Mouse (Mus musculus) embryonic facial prominence, embryonic 12.5 days (tissue): ENCODE results near the gene Lamb2. TPM values are rescaled to one million over a fixed set of nuclear protein-coding genes. Genes with fewer than 3 reads are reported as not detected.

Experiments
- ATAC-seq: fragments of 200-750 bp; cut with Nextera tagmentation; 2 replicates; pipeline ENCODE4 v1.8.0; 2017; ENCODE audit not compliant: insufficient number of reproducible peaks, insufficient read depth, low FRiP score, low TSS enrichment
- H3K27ac ChIP-seq: fragments of 300-500 bp; sonication (generic); 2 replicates; pipeline ENCODE4 v1.5.1; 2016; ENCODE audit warnings: mild to moderate bottlenecking
- H3K27me3 ChIP-seq: fragments of 300-500 bp; sonication (generic); 2 replicates; pipeline ENCODE4 v1.6.1; 2016; ENCODE audit warnings: mild to moderate bottlenecking, moderate library complexity
- H3K36me3 ChIP-seq: fragments of 300-500 bp; sonication (generic); 2 replicates; pipeline ENCODE4 v1.6.1; 2016; ENCODE audit warnings: mild to moderate bottlenecking
- H3K4me1 ChIP-seq: fragments of 300-500 bp; sonication (generic); 2 replicates; pipeline ENCODE4 v1.6.1; 2016
- H3K4me2 ChIP-seq: fragments of 300-500 bp; sonication (generic); replicated peaks from 2 replicates; pipeline ENCODE4 v1.6.1; 2016; ENCODE audit warnings: mild to moderate bottlenecking, moderate library complexity
- H3K4me3 ChIP-seq: fragments of 300-500 bp; sonication (generic); 2 replicates; pipeline ENCODE4 v1.5.1; 2016; ENCODE audit warnings: mild to moderate bottlenecking
- H3K9ac ChIP-seq: fragments of 300-500 bp; sonication (generic); 2 replicates; pipeline ENCODE4 v1.6.1; 2016; ENCODE audit warnings: mild to moderate bottlenecking, moderate library complexity
- H3K9me3 ChIP-seq: fragments of 300-500 bp; sonication (generic); 2 replicates; pipeline ENCODE4 v1.6.1; 2016; ENCODE audit warnings: mild to moderate bottlenecking, moderate library complexity
- WGBS: fragments of 180-500 bp; shearing (Covaris S2); methylation state at CpG from one replicate; pipeline ENCODE4 v1.1.7; 2016; 5-methylcytosine and 5-hydroxymethylcytosine counted together
- polyA plus RNA-seq: library from polyadenylated mRNA; unstranded; fragments of >200 nt; fragmentation: Nextera tagmentation; extraction: Ambion mirVana; gene quantifications from 2 replicates; pipeline ENCODE4 v1.2.1, GENCODE M21; 2016

Gene Lamb2
- polyA plus RNA-seq, 1 experiment from 2014 or later: 51.3 TPM

DNA sequence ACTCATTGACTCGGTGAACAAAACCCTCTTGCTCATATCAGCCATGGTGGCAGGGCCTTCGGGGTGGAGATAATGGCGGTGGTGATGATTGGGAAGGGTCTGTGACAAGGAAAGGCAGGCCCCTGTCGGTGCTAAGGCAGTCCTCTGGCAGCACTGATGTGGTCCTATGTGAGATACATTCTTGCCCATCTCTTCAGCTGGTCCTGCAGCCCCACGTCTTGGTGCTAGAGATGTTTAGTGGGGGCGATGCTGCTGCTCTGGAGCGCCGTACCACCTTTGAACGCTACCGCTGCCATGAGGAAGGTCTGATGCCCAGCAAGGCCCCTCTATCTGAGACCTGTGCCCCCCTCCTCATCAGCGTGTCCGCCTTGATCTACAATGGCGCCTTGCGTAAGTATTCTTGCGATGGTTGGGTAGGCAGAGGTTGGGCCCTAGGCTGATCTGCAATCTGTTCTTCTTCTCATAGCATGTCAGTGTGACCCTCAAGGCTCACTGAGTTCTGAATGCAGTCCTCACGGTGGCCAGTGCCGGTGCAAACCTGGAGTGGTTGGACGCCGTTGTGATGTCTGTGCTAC is 5.9 kb downstream of the Lamb2 start:
- H3K9me3 ChIP-seq: no peaks in the 10 kb centered on the region
- H3K9ac ChIP-seq: no peak overlapping the region
- peaks cover 13% of the 10 kb centered on the region for H3K4me1 ChIP-seq
- H3K27me3 ChIP-seq: no peaks in the 10 kb centered on the region
- WGBS: 94% methylated on average over 19 of the region's 19 CpGs
- H3K36me3 ChIP-seq: peaks cover 87% of the 10 kb centered on the region
- no peak for ATAC-seq
- no peak overlapping the region for H3K27ac ChIP-seq
- H3K4me3 ChIP-seq: no peak overlapping the region
- no peak overlapping the region for H3K4me2 ChIP-seq

DNA sequence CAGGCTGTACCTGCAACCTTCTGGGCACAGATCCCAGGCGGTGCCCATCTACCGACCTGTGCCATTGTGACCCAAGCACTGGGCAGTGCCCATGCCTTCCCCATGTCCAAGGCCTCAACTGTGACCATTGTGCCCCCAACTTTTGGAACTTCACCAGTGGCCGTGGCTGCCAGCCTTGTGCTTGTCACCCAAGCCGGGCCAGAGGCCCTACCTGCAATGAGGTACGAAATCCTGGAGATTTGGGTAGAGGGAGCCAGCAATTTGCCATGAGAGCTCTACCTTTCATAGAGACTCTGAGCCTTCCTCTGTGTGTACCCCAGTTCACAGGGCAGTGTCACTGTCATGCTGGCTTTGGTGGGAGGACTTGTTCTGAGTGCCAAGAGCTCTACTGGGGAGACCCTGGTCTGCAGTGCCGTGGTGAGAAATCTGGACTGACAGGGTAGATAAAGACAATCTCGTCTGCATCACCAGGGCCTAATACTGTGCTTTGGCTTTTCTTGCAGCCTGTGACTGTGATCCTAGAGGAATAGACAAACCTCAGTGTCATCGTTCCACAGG is 7.5 kb downstream of the Lamb2 start:
- no peak for ATAC-seq

DNA sequence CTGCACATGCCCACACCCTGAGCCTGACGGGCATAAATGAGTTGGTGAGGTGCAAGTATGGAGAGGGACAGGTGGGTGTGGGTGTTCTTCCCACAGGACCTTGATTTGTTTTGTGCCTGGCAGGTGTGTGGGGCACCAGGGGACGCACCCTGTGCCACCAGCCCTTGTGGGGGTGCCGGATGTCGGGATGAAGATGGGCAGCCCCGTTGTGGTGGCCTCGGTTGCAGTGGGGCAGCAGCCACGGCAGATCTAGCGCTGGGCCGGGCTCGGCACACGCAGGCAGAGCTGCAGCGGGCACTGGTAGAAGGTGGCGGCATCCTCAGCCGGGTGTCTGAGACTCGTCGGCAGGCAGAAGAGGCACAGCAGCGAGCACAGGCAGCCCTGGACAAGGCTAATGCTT is 8.9 kb downstream of the Lamb2 start:
- peaks cover 14% of the 10 kb centered on the region for H3K4me1 ChIP-seq
- H3K27ac ChIP-seq: no peak overlapping the region
- ATAC-seq: no peak
- WGBS: 94% methylated on average over 17 of the region's 17 CpGs
- H3K27me3 ChIP-seq: no peaks in the 10 kb centered on the region
- H3K9me3 ChIP-seq: no peaks in the 10 kb centered on the region
- no peak overlapping the region for H3K4me3 ChIP-seq
- H3K36me3 ChIP-seq: peaks cover 79% of the 10 kb centered on the region
- H3K9ac ChIP-seq: no peak overlapping the region
- no peak overlapping the region for H3K4me2 ChIP-seq

More for the DNA sequence above, 7.5 kb downstream of the Lamb2 start:
- peaks cover 9% of the 10 kb centered on the region for H3K4me1 ChIP-seq
- no peak overlapping the region for H3K4me2 ChIP-seq
- 90% methylated on average over 8 of the region's 8 CpGs for WGBS
- H3K4me3 ChIP-seq: no peak overlapping the region
- H3K27me3 ChIP-seq: no peaks in the 10 kb centered on the region
- H3K9ac ChIP-seq: no peak overlapping the region
- H3K36me3 ChIP-seq: peaks cover 79% of the 10 kb centered on the region
- H3K27ac ChIP-seq: no peak overlapping the region
- H3K9me3 ChIP-seq: no peaks in the 10 kb centered on the region

- Histone ChIP-seq H3K4me3 (no peak overlapping the region), H3K4me1 (peaks cover 14% of the 10 kb centered on the region), H3K27ac (0 out of 2 replicates have a peak overlapping the region, but pooled peaks have one; percentile 96), H3K27me3 (no peaks in the 10 kb centered on the region), H3K36me3 (peaks cover 79% of the 10 kb centered on the region), H3K4me2 (no peak overlapping the region), H3K9ac (no peak overlapping the region), H3K9me3 (no peaks in the 10 kb centered on the region)
- no peak for ATAC-seq
- 95% methylated on average over 20 of the region's 20 CpGs for WGBS
These were observed 9.7 kb downstream of the Lamb2 start for GRCm38 (mm10) chr9:108489215-108489614.

GRCm38 (mm10) chr9:108489702-108490558 is 10.4 kb downstream of the Lamb2 start:
- no peaks in the 10 kb centered on the region for H3K9me3 ChIP-seq
- H3K27ac ChIP-seq: peak overlapping the region; percentile 96
- no peak for ATAC-seq
- H3K4me3 ChIP-seq: peak overlapping the region; percentile 95
- H3K4me2 ChIP-seq: peak overlapping the region; percentile 93
- no peaks in the 10 kb centered on the region for H3K27me3 ChIP-seq
- H3K36me3 ChIP-seq: peaks cover 81% of the 10 kb centered on the region
- WGBS: 67% methylated on average over 26 of the region's 26 CpGs
- peak overlapping the region; percentile 97 for H3K9ac ChIP-seq
- H3K4me1 ChIP-seq: peaks cover 14% of the 10 kb centered on the region

DNA sequence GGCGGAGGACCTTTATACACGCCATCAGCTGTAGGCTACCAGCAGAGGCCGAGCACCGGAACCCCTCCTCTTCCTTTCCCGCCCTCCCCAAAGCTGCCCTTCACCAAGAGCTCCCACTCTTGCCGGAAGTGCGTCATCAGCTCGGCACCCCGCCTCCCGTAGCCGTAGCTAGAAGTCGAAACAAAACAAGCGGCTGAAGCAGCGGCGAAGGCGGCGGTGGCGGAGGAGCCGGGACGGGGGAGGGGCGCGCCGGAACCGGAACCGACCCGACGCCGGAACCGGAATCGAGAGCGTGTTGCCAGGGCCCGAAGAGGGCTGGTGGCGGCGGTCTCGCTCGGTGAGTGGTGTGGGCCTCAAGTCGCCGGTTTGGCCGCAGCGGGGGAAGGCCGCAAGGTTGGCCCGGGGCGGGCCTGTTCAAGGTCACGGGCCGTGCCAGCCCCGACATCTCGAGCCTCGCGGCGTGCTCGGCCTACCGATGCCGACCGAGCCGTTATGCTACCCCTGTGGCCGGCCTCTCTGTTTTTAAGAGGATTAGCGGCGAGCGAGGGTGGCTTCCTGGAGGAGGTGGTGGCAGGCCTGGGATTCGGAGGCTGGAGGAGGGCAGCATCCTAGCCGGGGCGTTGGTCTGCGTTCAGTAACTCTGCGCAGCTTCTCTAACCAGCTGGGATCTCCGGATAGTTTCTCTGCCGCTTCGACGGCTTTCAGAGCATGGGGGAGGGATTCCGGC is 11.2 kb downstream of the Lamb2 start, which contains the start of gene Usp19:
TSS of gene Usp19 (plus strand) at position 44 of the 727 bp plus-strand sequence.
- Histone ChIP-seq H3K27me3 (no peaks in the 10 kb centered on the region), H3K9ac (peak within 1 kb of the TSS; percentile 97), H3K27ac (peak within 1 kb of the TSS; percentile 96), H3K9me3 (no peaks in the 10 kb centered on the region), H3K4me1 (peaks cover 14% of the 10 kb centered on the region), H3K36me3 (peaks cover 80% of the 10 kb centered on the region), H3K4me2 (peak within 1 kb of the TSS; percentile 93), H3K4me3 (peak within 1 kb of the TSS; percentile 95)
- peak; percentile 90 for ATAC-seq
- under 1% methylated on average over 67 of the region's 69 CpGs for WGBS

DNA sequence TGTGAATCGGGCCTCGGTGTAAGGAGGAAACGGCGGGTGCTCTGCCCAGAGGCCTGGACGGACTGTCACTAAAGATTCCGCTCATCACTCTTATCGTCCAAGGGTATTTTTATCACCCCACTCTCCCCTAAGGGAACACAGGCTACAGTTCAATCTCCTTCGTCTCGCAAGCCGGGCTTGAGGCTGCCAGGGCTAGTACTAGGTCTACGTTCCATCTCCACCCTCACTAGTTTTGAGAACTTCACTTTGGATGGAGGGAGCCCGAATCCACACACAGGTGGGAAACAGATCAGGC is 11.7 kb downstream of the Lamb2 start:
- 9% methylated on average over 12 of the region's 12 CpGs for WGBS
- peaks cover 80% of the 10 kb centered on the region for H3K36me3 ChIP-seq
- no peak for ATAC-seq
- peak overlapping the region; percentile 95 for H3K4me3 ChIP-seq
- H3K9me3 ChIP-seq: no peaks in the 10 kb centered on the region
- H3K4me2 ChIP-seq: peak overlapping the region; percentile 93
- peak overlapping the region; percentile 96 for H3K27ac ChIP-seq
- H3K9ac ChIP-seq: peak overlapping the region; percentile 97
- H3K27me3 ChIP-seq: no peaks in the 10 kb centered on the region
- H3K4me1 ChIP-seq: peaks cover 14% of the 10 kb centered on the region

DNA sequence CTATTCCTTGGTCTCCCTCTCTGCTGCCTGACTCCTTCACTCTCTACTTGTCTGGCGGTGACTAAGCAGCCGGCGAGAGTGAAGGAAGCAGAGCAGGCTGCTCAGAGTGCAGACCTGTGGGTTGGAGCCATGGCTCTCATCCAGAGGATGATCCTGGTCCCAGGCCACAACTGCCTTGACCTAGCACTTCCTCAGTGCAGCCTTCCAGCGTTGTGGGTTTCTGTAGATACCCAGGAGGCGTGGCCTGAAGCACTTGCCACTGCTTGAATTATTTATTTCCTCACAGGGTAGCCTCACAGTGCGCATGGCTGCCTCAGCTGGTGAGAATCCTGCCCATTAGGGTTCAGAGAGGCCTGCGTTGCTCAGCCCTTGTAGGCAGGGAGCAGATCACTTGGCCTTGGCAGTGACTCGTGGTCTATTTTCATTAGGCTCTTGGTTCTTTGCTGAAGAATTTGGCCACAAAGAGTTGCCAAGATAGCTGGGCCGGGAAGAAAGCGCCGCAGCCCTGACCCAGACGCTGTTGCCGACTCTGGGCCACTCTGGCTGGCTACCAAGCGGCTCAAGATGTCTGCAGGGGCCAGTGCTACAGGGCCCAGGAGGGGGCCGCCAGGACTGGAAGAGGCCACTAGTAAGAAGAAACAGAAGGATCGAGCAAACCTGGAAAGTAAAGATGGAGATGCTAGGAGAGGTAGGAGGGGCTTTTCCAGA is 12.7 kb downstream of the Lamb2 start:
- ATAC-seq: no peak
- H3K27ac ChIP-seq: peak overlapping the region; percentile 96; the same call in 1 of the 2 replicates
- WGBS: 86% methylated on average over 16 of the region's 16 CpGs
- H3K27me3 ChIP-seq: no peaks in the 10 kb centered on the region
- peaks cover 14% of the 10 kb centered on the region for H3K4me1 ChIP-seq
- peak overlapping the region; percentile 95 for H3K4me3 ChIP-seq
- H3K36me3 ChIP-seq: peaks cover 80% of the 10 kb centered on the region
- H3K9ac ChIP-seq: peak overlapping the region; percentile 97
- H3K4me2 ChIP-seq: peak overlapping the region; percentile 93
- H3K9me3 ChIP-seq: no peaks in the 10 kb centered on the region

DNA sequence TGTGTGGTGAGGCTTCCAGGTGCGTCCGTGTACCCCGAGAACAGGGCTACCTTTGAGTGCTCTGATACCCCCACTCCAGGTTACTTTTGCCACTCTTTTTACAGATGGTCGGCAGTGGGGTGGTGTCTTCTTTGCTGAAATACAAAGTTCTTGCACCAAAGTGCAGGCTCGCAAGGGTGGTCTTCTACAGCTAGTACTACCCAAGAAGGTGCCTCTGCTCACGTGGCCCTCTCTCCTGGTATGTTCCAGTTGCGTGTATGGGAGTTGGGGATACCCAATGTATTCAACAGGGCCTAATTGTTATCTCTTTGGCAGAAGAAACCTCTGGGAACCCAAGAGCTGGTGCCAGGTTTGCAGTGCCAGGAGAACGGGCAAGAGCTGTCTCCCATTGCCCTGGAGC is 13.7 kb downstream of the Lamb2 start:
- H3K27ac ChIP-seq: no peak overlapping the region
- H3K4me3 ChIP-seq: no peak overlapping the region
- 96% methylated on average over 8 of the region's 8 CpGs for WGBS
- H3K36me3 ChIP-seq: peaks cover 80% of the 10 kb centered on the region
- peaks cover 14% of the 10 kb centered on the region for H3K4me1 ChIP-seq
- no peaks in the 10 kb centered on the region for H3K9me3 ChIP-seq
- no peak for ATAC-seq
- no peak overlapping the region for H3K9ac ChIP-seq
- H3K4me2 ChIP-seq: no peak overlapping the region
- H3K27me3 ChIP-seq: no peaks in the 10 kb centered on the region

GRCm38 (mm10) chr9:108494146-108494825 is 14.8 kb downstream of the Lamb2 start:
- no peak overlapping the region for H3K9ac ChIP-seq
- H3K36me3 ChIP-seq: peaks cover 80% of the 10 kb centered on the region
- no peak for ATAC-seq
- peaks cover 14% of the 10 kb centered on the region for H3K4me1 ChIP-seq
- H3K9me3 ChIP-seq: no peaks in the 10 kb centered on the region
- H3K4me3 ChIP-seq: no peak overlapping the region
- no peak overlapping the region for H3K4me2 ChIP-seq
- 96% methylated on average over 19 of the region's 19 CpGs for WGBS
- H3K27ac ChIP-seq: no peak overlapping the region
- no peaks in the 10 kb centered on the region for H3K27me3 ChIP-seq

DNA sequence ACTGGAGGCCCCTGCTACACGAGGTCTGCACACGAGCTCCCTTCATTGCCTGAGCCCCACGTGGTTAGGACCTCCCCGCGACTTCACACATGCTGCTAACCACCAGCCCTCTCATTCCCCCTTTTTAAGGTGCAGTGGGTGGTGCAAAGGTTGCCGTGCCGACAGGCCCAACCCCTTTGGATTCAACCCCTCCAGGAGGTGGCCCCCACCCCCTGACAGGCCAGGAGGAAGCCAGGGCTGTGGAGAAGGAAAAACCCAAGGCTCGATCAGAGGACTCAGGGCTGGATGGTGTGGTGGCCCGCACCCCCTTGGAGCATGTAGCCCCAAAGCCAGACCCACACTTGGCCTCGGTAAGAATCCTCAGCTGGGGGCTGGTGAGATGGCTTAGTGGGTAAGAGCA is 15.4 kb downstream of the Lamb2 start:
- no peak overlapping the region for H3K27ac ChIP-seq
- ATAC-seq: no peak
- H3K9ac ChIP-seq: no peak overlapping the region
- no peak overlapping the region for H3K4me3 ChIP-seq
- no peaks in the 10 kb centered on the region for H3K9me3 ChIP-seq
- peaks cover 80% of the 10 kb centered on the region for H3K36me3 ChIP-seq
- 82% methylated on average over 10 of the region's 10 CpGs for WGBS
- no peak overlapping the region for H3K4me2 ChIP-seq
- peaks cover 11% of the 10 kb centered on the region for H3K4me1 ChIP-seq
- H3K27me3 ChIP-seq: no peaks in the 10 kb centered on the region
